8 mouse cellular contexts compared by ENCODE assay signal in the genomic region with DNA sequence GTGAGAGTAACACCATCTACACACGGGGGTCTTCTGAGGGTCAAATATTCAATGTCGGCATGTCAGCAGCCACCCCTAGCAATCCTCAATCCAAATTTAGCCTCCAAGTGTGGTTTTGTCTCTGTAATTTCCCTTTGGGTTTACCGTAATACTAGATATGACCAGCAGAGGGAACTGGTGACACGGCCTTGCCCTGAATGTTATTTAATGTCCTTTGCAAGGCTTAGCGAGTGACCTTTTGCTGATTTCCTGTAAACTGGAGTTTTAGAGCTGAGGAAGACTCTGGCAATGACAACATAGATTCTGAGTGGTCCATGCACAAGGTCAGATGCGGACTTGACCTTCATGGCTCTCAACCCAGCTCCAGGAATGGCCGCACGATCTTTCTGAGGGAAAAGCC. TPM values are rescaled to one million over a fixed set of nuclear protein-coding genes. Genes with fewer than 3 reads are reported as not detected.
DNase-seq lines count a peak whose midpoint lies in the region; ATAC-seq and TF ChIP-seq lines count a peak whose summit lies in the region.

No protein-coding gene starts in this region.

- no peaks in the 10 kb centered on the region for H3K27me3 ChIP-seq in Patski
- H3K27me3 ChIP-seq in embryonic facial prominence, embryonic 14.5 days (replicated peaks; ENCODE audit: control insufficient read depth, insufficient read depth, low read length), result no peaks in the 10 kb centered on the region
- no peaks in the 10 kb centered on the region for H3K27me3 ChIP-seq in intestine, postnatal 0 days (replicated peaks; ENCODE audit: control insufficient read depth, insufficient read depth, low read length)

- in situ Hi-C loops in Patski (cut with MboI; ENCODE audit: low pct_unique_long_range_greater_than_20kb), result no loop called here

- POLR2A ChIA-PET in Patski (lab: Charles Lee), result no interaction called here

- H3K9me3 ChIP-seq in embryonic facial prominence, embryonic 14.5 days (ENCODE audit: control insufficient read depth, low read length), result no peaks in the 10 kb centered on the region
- no peaks in the 10 kb centered on the region for H3K9me3 ChIP-seq in intestine, postnatal 0 days (ENCODE audit: control insufficient read depth)

- H3K4me2 ChIP-seq in embryonic facial prominence, embryonic 14.5 days (ENCODE audit: low read depth, low read length), result no peak overlapping the region
- no peak overlapping the region for H3K4me2 ChIP-seq in intestine, postnatal 0 days (replicated peaks; ENCODE audit: low read depth)

- DNase-seq in gastrocnemius, adult 2 months, result no peak
- no peak for DNase-seq in gastrocnemius, postnatal 36 days
- DNase-seq in 416B (ENCODE audit: low read depth), result peak; percentile 80
- no peak for DNase-seq in Patski (ENCODE audit: low read depth, low spot score)
- peak; percentile 42 for DNase-seq in embryonic facial prominence, embryonic 14.5 days (ENCODE audit: low spot score)
- DNase-seq in layer of hippocampus, adult 11-12 months (ENCODE audit: low spot score), result no peak

- H3K4me1 ChIP-seq in embryonic facial prominence, embryonic 14.5 days (ENCODE audit: control insufficient read depth, insufficient read depth, low read length), result no peaks in the 10 kb centered on the region
- H3K4me1 ChIP-seq in intestine, postnatal 0 days (replicated peaks; ENCODE audit: control insufficient read depth, insufficient read depth, low read length), result no peaks in the 10 kb centered on the region

- no peak overlapping the region for H3K4me3 ChIP-seq in gastrocnemius, adult 2 months
- no peak overlapping the region for H3K4me3 ChIP-seq in embryonic facial prominence, embryonic 14.5 days (ENCODE audit: low read depth, low read length)
- H3K4me3 ChIP-seq in intestine, postnatal 0 days (ENCODE audit: low read depth, low read length), result no peak overlapping the region

- intact Hi-C loops in gastrocnemius, adult 2 months (cut with DNase I), result no loop called here
- intact Hi-C loops in gastrocnemius, postnatal 36 days (cut with DNase I), result no loop called here

- peak; percentile 70 for TF ChIP-seq CTCF in gastrocnemius, adult 2 months (IDR thresholded peaks at IDR 0.05)
- TF ChIP-seq CTCF in Patski (IDR thresholded peaks at IDR 0.05), result peak; percentile 57
- TF ChIP-seq CTCF in intestine, postnatal 0 days (IDR thresholded peaks at IDR 0.05; ENCODE audit: low read depth), result peak; percentile 93

- H3K27ac ChIP-seq in gastrocnemius, adult 2 months, result no peak overlapping the region
- no peak overlapping the region for H3K27ac ChIP-seq in embryonic facial prominence, embryonic 14.5 days (replicated peaks; ENCODE audit: low read depth, low read length)
- no peak overlapping the region for H3K27ac ChIP-seq in intestine, postnatal 0 days (ENCODE audit: low read depth, low read length)

- ATAC-seq in Patski, result peak; percentile 67
- ATAC-seq in embryonic facial prominence, embryonic 14.5 days (ENCODE audit: low read depth), result no peak
- ATAC-seq in intestine, postnatal 0 days, result peak; percentile 27; the same call in 1 of the 2 replicates
- ATAC-seq in megakaryocyte progenitor cell, adult 5-6 weeks (replicated peaks; ENCODE audit: poor library complexity), result peak; percentile 70

- no peaks in the 10 kb centered on the region for H3K36me3 ChIP-seq in embryonic facial prominence, embryonic 14.5 days (ENCODE audit: control insufficient read depth, insufficient read depth, low read length)
- no peaks in the 10 kb centered on the region for H3K36me3 ChIP-seq in intestine, postnatal 0 days (ENCODE audit: control insufficient read depth, insufficient read depth)

- H3K9ac ChIP-seq in embryonic facial prominence, embryonic 14.5 days (ENCODE audit: low read depth, low read length), result no peak overlapping the region
- no peak overlapping the region for H3K9ac ChIP-seq in intestine, postnatal 0 days (ENCODE audit: low read depth, low read length)

- 39% methylated on average over 8 of the region's 8 CpGs for WGBS in embryonic facial prominence, embryonic 14.5 days
- 28% methylated on average over 8 of the region's 8 CpGs for WGBS in intestine, postnatal 0 days

- CTCF ChIA-PET in Patski (lab: Charles Lee), result interaction anchor here (0.8 to 0.9 kb wide), 2 partner anchors 11 to 14 kb away, joined by 3 read pairs; no protein-coding TSS in a partner anchor

RNA-seq across cellular contexts. Expression of a gene that starts 44.7 kb away (rescaled TPM):
- under 1 TPM; 0.08 to 0.18 TPM for total RNA-seq in gastrocnemius, adult 2 months (2021)
- under 1 TPM; 0.10 to 0.12 TPM for total RNA-seq in gastrocnemius, postnatal 36 days (2021)
- 0.59 TPM for polyA plus RNA-seq in Patski (2021)
- 1.0 and 1.1 TPM in 2 replicates for polyA plus RNA-seq in embryonic facial prominence, embryonic 14.5 days (2014; fragmentation: Nextera tagmentation; extraction: Ambion mirVana)
- polyA plus RNA-seq in intestine, postnatal 0 days (2015; fragmentation: Nextera tagmentation; extraction: Ambion mirVana), result 0.22 and 0.26 TPM in 2 replicates
- total RNA-seq in megakaryocyte progenitor cell, adult 5-6 weeks (2015), result 2.2 and 2.4 TPM in 2 replicates
- 1.4 and 2.3 TPM in 2 replicates for total RNA-seq in megakaryocyte progenitor cell, adult 5-6 weeks (2017)

Comparison
In these comparisons a context has a peak if more than half of its experiments do, and no peak if none do; other contexts are left out.
1. DNase-seq: peak in 416B (single experiment) and embryonic facial prominence, embryonic 14.5 days (single experiment); none in gastrocnemius, adult 2 months (single experiment), gastrocnemius, postnatal 36 days (0 of 2), Patski (single experiment) and layer of hippocampus, adult 11-12 months (single experiment).
2. Peak in every context shown above with its lines, with median percentiles within 50 percentile points of each other: CTCF ChIP-seq.